Mouse (Mus musculus) lung, postnatal 4 days (tissue): ENCODE measurements around the gene Cmpk1.

Experiments used
- DNase-seq, 2 experiments: peaks; one replicate each; pipeline ENCODE4 v3.0.0; 2021

Gene Cmpk1

DNA sequence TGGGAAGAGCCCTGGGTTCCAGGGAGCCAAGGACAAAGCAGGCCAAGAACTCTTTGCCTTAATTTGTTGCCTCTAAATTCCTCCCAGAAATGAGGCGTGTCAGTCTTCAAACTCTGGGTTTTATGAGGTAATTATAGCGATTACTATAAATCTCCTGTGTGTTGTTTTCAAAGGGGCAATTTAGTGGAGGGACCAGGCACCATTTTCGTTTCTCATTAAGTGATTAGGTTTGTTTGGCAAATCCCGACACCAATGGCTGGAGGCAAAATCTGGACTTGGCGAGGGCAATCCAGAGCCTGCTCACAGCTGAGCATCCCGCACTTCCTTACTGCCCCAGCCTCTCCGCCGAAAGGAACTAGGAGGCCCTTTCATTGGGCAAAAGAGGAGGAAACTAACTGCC is 44.5 kb downstream of the Cmpk1 start:
- no peak for DNase-seq

- no peak for DNase-seq
Measured at GRCm38 (mm10) chr4:114942112-114942511, 44.9 kb downstream of the Cmpk1 start.

GRCm38 (mm10) chr4:114941311-114941710 is 45.7 kb downstream of the Cmpk1 start:
- DNase-seq: no peak

DNA sequence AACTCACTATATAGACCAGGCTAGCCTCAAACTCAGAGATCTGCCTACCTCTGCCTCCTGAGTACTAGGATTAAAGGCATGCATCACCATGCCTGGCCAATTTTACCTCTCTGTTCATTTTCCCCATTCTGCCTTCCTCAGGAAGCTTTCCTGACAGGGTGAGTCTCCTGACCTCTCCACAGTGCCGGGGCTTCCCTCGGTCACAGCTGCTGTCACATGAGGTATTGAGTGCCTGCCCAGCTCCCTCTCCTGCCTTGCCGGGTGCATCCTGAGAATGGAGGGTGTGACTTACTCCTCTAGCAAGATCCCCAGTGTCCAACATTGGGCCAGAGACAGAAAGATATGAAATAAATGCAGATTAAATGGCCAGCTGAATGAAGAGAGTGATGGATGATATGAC is 48.8 kb downstream of the Cmpk1 start:
- DNase-seq: no peak

DNA sequence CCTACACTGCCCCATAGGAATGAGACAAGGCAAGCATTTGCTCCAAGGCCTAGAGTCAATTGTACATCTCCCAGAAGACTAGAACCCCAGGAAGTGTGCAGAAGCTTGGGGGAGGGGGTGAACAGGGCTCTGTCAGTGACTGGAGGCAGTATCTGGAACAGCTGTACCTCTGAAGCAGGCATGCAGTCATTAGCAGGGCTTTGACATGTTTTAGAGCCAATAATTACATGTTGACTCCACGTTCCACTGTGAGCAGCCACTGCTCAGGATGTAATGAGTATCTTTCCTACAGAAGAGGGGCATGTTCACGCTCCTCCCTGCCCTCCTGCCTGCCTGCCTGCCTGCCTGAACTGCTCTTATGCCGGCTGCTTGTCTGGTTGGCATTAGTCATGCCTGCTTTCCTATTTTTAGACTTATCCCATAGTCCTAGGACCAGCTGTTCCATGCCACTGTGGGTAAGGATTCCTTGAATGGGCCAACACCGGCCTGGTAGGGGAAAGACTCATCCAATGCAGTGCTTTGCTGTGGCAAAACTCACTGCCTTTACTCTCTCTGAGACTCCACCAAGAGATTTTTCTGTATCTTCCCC is 49.5 kb downstream of the Cmpk1 start:
- no peak for DNase-seq

DNA sequence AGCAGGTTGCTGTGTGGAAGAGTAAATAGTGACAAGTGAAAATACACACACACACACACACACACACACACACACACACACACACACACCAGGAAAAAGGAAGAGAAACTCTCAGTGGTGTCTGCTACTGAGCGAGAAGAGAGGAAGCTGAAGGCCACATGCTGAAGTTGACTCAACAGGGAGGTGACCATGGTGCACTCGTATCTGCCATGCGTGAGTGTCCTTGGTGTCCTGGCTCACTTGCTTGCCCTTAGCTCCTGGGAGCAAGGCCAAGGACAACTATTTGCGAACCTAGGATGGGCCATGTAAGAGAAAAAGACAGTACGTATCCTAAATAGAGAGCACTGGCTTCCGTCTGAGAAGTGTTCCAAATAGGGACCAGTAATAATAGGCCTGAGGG is 52.9 kb downstream of the Cmpk1 start:
- DNase-seq: no peak

- no peak for DNase-seq
Measured at GRCm38 (mm10) chr4:114932747-114933146, 54.3 kb downstream of the Cmpk1 start.

- no peak for DNase-seq
Measured at GRCm38 (mm10) chr4:114929155-114929554, 57.9 kb downstream of the Cmpk1 start.

DNA sequence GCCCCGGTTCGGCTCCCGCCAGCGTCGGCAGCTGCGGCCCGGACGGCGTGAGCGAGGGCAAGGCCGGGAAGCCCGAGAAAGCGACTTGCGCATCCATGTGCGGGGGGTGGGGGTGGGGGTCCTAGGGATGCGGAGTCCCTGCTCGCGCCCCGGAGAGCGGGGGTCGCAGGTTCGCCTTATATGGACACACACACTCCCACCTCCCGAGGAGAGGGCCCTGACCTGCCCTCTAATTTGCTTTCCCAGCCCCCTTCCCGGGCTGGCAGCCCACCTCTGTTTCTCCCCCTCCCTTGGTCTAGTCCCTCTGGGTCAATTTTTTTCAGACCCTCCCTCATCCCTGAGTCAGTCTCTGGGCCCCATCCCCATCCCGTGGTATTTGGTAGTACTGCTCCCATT is 61.1 kb downstream of the Cmpk1 start, which contains the start of gene Foxe3:
TSS of gene Foxe3 (minus strand) at position 97 of the 396 bp plus-strand sequence.
- no peak for DNase-seq

DNA sequence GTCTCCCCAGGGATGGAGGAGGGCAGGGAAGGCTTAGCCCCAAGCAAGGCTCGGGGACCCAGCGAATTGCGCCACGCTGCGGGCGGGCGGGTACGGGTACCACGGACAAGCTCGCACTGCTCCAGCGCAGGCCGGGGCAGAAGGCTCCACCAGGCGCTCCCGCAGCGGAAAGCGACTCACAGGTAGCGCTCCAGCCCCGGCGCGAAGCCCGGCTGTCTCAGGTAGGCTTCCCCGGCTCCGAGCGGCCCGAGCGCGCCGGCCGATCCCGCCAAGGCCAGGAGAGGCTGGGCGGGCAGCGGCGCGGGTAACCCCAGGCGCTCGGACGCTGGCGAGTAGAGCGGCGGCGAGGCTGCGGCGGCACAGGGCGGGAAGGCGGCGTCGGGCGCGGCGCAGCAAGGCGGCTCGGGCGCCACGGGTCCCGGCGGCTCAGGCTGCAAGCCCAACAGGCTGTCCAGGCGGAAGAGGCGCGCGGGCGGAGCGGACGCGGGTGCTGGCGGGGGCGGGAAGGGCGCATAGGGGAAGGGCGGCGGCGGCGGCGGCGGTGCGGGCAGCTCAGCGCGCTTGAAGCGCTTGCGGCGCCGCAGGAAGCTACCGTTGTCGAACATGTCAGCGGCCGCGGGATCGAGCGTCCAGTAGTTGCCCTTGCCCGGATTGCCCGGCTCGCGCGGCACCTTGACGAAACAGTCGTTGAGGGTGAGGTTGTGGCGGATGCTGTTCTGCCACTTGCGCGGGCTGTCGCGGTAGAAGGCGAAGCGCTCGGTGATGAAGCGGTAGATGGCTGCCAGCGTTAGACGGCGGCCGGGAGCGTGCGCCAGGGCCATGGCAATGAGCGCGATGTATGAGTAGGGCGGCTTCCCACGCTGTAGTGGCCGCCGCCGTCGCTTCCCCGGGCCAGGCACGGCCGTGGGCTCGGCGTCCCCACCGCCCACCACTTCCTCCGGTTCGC is 61.8 kb downstream of the Cmpk1 start:
- DNase-seq: peak; percentile 23 to 51

- peak; percentile 30 to 63 for DNase-seq
Measured at GRCm38 (mm10) chr4:114917091-114917490, 70.0 kb downstream of the Cmpk1 start.

- DNase-seq: no peak
Measured at GRCm38 (mm10) chr4:114916056-114916455, 71.0 kb downstream of the Cmpk1 start.

GRCm38 (mm10) chr4:114913594-114913962 is 73.5 kb downstream of the Cmpk1 start:
- DNase-seq: peak; percentile 59 to 67

DNA sequence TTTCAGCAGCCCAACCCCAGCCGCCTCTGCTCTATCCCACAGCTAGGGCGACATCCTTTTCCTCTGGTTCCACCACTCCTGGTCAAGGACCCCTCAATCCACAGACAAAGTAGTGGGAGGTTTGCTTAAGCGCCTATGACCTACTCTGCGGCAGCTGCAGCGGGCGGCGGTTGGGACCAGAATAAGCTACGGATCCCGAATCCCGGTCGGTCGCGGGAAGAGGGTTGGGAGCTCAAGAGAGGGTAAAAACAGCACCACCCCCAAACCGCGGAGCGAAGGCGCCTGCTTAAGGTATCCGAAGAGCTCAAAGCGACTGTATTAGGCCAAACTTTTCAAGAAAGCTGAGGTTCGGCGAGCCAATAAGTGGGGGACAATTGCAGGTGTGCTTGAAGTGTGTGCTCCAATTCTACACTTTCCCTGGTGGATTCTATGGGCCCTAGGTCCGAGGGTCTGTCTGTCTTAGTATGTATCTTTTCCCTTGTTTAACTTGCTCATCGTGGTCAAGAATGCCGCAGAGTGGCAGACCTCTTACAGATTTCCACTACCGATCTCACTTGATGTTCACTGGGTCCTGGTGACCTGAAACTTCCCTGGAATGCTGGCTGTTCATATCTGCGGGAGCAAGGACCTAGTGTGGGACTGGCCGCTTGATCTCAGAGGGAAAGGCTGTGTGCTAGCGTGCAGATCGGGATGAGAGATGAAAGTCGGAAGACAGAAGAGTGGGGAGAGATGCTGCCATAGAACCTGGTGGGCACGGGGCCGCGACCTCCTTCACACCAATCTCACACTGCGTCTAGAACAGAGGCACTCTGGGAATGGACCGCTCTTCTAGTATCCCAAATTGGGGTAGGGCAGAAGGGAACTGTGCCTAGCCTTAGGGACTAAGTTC is 74.1 kb downstream of the Cmpk1 start:
- DNase-seq: no peak

- DNase-seq: peak in 1 of 2 experiments; percentile 59
Measured at GRCm38 (mm10) chr4:114909602-114910484, 77.2 kb downstream of the Cmpk1 start.
